In the genomic region with DNA sequence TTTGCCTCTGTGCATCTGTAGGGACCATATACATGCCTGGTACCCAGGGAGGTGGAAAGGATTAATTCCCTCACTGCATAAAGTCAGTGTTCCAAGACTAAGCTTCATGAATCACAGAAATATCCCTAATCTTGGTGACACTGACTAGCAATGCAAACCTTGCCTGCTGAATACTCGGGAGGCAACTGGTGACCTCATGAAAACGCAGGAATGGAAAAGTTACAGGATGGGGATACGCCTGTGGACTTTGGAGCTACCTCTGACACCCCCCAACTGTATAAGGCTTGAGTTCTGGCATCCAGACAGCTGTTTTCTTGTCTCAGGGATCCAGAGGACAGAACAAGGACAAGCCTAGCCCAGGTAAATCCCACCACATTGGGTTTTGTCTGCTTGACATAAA, we compare ENCODE assay signal across 34 mouse cellular contexts. TPM values are rescaled to one million over a fixed set of nuclear protein-coding genes. Genes with fewer than 3 reads are reported as not detected.
"Had no signal": no experiment of that assay in that cellular context is flagged by ENCODE, and none has a peak within 500 bp of the region (broad histone marks: within the 10 kb centered on the region; RNA-seq: fewer than 3 reads in every experiment).

No protein-coding gene starts in this region.

- H3K27ac ChIP-seq: limb, embryonic 10.5 days; limb, embryonic 12.5 days; limb, embryonic 13.5 days; limb, embryonic 15.5 days; liver, embryonic 12.5 days; liver, embryonic 13.5 days; liver, embryonic 14.5 days; liver, embryonic 15.5 days; lung, embryonic 15.5 days; macrophage; midbrain, embryonic 10.5 days; midbrain, embryonic 12.5 days; midbrain, embryonic 13.5 days; midbrain, embryonic 15.5 days; neural tube, embryonic 12.5 days had no signal

- H3K4me1 ChIP-seq: limb, embryonic 10.5 days; limb, embryonic 12.5 days; limb, embryonic 13.5 days; limb, embryonic 15.5 days; liver, embryonic 12.5 days; liver, embryonic 13.5 days; liver, embryonic 15.5 days; lung, embryonic 15.5 days; megakaryocyte, embryonic 14.5 days; midbrain, embryonic 10.5 days; midbrain, embryonic 12.5 days; midbrain, embryonic 13.5 days; midbrain, embryonic 15.5 days; neural tube, embryonic 12.5 days had no signal

- H3K4me3 ChIP-seq: limb, embryonic 10.5 days; limb, embryonic 12.5 days; limb, embryonic 13.5 days; limb, embryonic 15.5 days; liver, embryonic 12.5 days; liver, embryonic 13.5 days; liver, embryonic 15.5 days; lung, embryonic 15.5 days; megakaryocyte, embryonic 14.5 days; midbrain, embryonic 10.5 days; midbrain, embryonic 12.5 days; midbrain, embryonic 13.5 days; midbrain, embryonic 15.5 days; myocyte; neural tube, embryonic 12.5 days had no signal

- H3K9ac ChIP-seq: limb, embryonic 12.5 days; limb, embryonic 13.5 days; limb, embryonic 15.5 days; liver, embryonic 12.5 days; liver, embryonic 13.5 days; liver, embryonic 14.5 days; liver, embryonic 15.5 days; liver, postnatal 0 days; lung, embryonic 14.5 days; lung, embryonic 15.5 days; midbrain, embryonic 12.5 days; midbrain, embryonic 13.5 days; midbrain, embryonic 15.5 days; neural tube, embryonic 12.5 days had no signal

- H3K27me3 ChIP-seq: limb, embryonic 12.5 days; limb, embryonic 13.5 days; limb, embryonic 15.5 days; liver, embryonic 12.5 days; liver, embryonic 13.5 days; liver, embryonic 15.5 days; lung, embryonic 15.5 days; megakaryocyte, embryonic 14.5 days; midbrain, embryonic 12.5 days; midbrain, embryonic 13.5 days; midbrain, embryonic 15.5 days; neural tube, embryonic 12.5 days had no signal

- H3K4me2 ChIP-seq: limb, embryonic 12.5 days; limb, embryonic 13.5 days; limb, embryonic 15.5 days; liver, embryonic 11.5 days; liver, embryonic 12.5 days; liver, embryonic 13.5 days; liver, embryonic 15.5 days; lung, embryonic 14.5 days; lung, embryonic 15.5 days; midbrain, embryonic 12.5 days; midbrain, embryonic 13.5 days; midbrain, embryonic 15.5 days; neural tube, embryonic 12.5 days had no signal

- DNase-seq: left cerebral cortex, postnatal 4 days; liver; liver, embryonic 13.5 days; liver, postnatal 0 days; lung, adult 18-20 months; lung, adult 2 months; lung, embryonic 14.5 days; lung, postnatal 10 days; lung, postnatal 14 days; lung, postnatal 36 days; lung, postnatal 4 days had no signal

- ATAC-seq: liver, embryonic 12.5 days; liver, postnatal 0 days; lung, postnatal 0 days; midbrain, embryonic 13.5 days; midbrain, embryonic 15.5 days; midbrain, embryonic 16.5 days had no signal

- H3K9me3 ChIP-seq: limb, embryonic 10.5 days; limb, embryonic 12.5 days; limb, embryonic 13.5 days; limb, embryonic 15.5 days; lung, embryonic 15.5 days; midbrain, embryonic 10.5 days; midbrain, embryonic 12.5 days; midbrain, embryonic 13.5 days; midbrain, embryonic 15.5 days; neural tube, embryonic 12.5 days had no signal

- H3K36me3 ChIP-seq: limb, embryonic 10.5 days; limb, embryonic 12.5 days; limb, embryonic 13.5 days; limb, embryonic 15.5 days; liver, embryonic 12.5 days; liver, embryonic 13.5 days; liver, embryonic 15.5 days; lung, embryonic 15.5 days; midbrain, embryonic 10.5 days; midbrain, embryonic 12.5 days; midbrain, embryonic 13.5 days; midbrain, embryonic 15.5 days; neural tube, embryonic 12.5 days had no signal

RNA-seq across cellular contexts. Expression of gene Fam19a5, which starts 42.4 kb away (rescaled TPM):
- total RNA-seq: megakaryocyte progenitor cell, adult 5-6 weeks; megakaryocyte, adult 5-6 weeks; megakaryocyte-erythroid progenitor cell, adult 5-6 weeks; monocyte, adult 5-6 weeks had no signal
- polyA plus RNA-seq: liver, embryonic 15.5 days; liver, postnatal 0 days; macrophage had no signal
